Mouse (Mus musculus) layer of hippocampus, postnatal 36 days (tissue): Measurements from ENCODE around the gene Arhgap6. TPM values are rescaled to one million over a fixed set of nuclear protein-coding genes. Genes with fewer than 3 reads are reported as not detected.

Source experiments
- DNase-seq, 2 experiments: peaks; one replicate each; pipeline ENCODE4 v3.0.0; 2022
- total RNA-seq, 2 experiments: library from RNA; stranded (reverse); gene quantifications; 2 replicates each; pipeline ENCODE4 v1.2.3; 2021

Gene Arhgap6
- 1 to 10 TPM; 2.3 to 2.6 TPM for total RNA-seq

- DNase-seq, result no peak
Observed at GRCm38 (mm10) chrX:168794974-168795858, at the start of gene Arhgap6. Gene Arhgap6, plus strand, starts transcription at chrX:168795099.

- DNase-seq, result no peak
Observed at GRCm38 (mm10) chrX:168747011-168747410, 47.9 kb upstream of the Arhgap6 start.

- DNase-seq, result no peak
Observed at GRCm38 (mm10) chrX:168795859-168796848, 1.3 kb downstream of the Arhgap6 start.

- DNase-seq, result no peak
Observed at GRCm38 (mm10) chrX:168804677-168805076, 9.8 kb downstream of the Arhgap6 start.

- DNase-seq, result no peak
Observed at GRCm38 (mm10) chrX:168810513-168811265, 15.8 kb downstream of the Arhgap6 start.

GRCm38 (mm10) chrX:168818858-168819257 lies 24.0 kb downstream of the Arhgap6 start:
- DNase-seq, result no peak

GRCm38 (mm10) chrX:168824166-168824565 lies 29.3 kb downstream of the Arhgap6 start:
- DNase-seq, result no peak

- no peak for DNase-seq
Observed at GRCm38 (mm10) chrX:168832343-168832742, 37.4 kb downstream of the Arhgap6 start.

- no peak for DNase-seq
Observed at GRCm38 (mm10) chrX:168848062-168848461, 53.2 kb downstream of the Arhgap6 start.

GRCm38 (mm10) chrX:168874688-168875087 lies 79.8 kb downstream of the Arhgap6 start:
- no peak for DNase-seq

GRCm38 (mm10) chrX:168903557-168903956 lies 108.7 kb downstream of the Arhgap6 start:
- DNase-seq, result no peak

- DNase-seq, result no peak
Observed at GRCm38 (mm10) chrX:168904086-168904485, 109.2 kb downstream of the Arhgap6 start.

GRCm38 (mm10) chrX:168907586-168907985 lies 112.7 kb downstream of the Arhgap6 start:
- no peak for DNase-seq

- no peak for DNase-seq
Observed at GRCm38 (mm10) chrX:168913519-168913918, 118.6 kb downstream of the Arhgap6 start.

- DNase-seq, result no peak
Observed at GRCm38 (mm10) chrX:168920942-168921341, 126.0 kb downstream of the Arhgap6 start.

GRCm38 (mm10) chrX:168932420-168932819 lies 137.5 kb downstream of the Arhgap6 start:
- no peak for DNase-seq

- no peak for DNase-seq
Observed at GRCm38 (mm10) chrX:168935447-168935846, 140.5 kb downstream of the Arhgap6 start.

GRCm38 (mm10) chrX:168937941-168938340 lies 143.0 kb downstream of the Arhgap6 start:
- DNase-seq, result no peak

GRCm38 (mm10) chrX:168941684-168942083 lies 146.8 kb downstream of the Arhgap6 start:
- DNase-seq, result no peak

- DNase-seq, result no peak
Observed at GRCm38 (mm10) chrX:168943217-168943616, 148.3 kb downstream of the Arhgap6 start.

GRCm38 (mm10) chrX:168975444-168975843 lies 180.5 kb downstream of the Arhgap6 start:
- no peak for DNase-seq

- DNase-seq, result no peak
Observed at GRCm38 (mm10) chrX:168977776-168978175, 182.9 kb downstream of the Arhgap6 start.
